8 mouse cellular contexts compared by ENCODE assay signal in genomic region chr7:25248846-25249313, GRCm38 (mm10). TPM values are rescaled to one million over a fixed set of nuclear protein-coding genes. Genes with fewer than 3 reads are reported as not detected.
DNase-seq lines count a peak whose midpoint lies in the region; ATAC-seq and TF ChIP-seq lines count a peak whose summit lies in the region.

No protein-coding gene starts in this region.

- peaks cover 22% of the 10 kb centered on the region for H3K36me3 ChIP-seq in lung, embryonic 14.5 days (ENCODE audit: insufficient read depth)
- H3K36me3 ChIP-seq in liver, embryonic 15.5 days (replicated peaks): peaks cover 21% of the 10 kb centered on the region

- H3K4me2 ChIP-seq in lung, embryonic 14.5 days: peak overlapping the region; percentile 99
- H3K4me2 ChIP-seq in liver, embryonic 15.5 days: peak overlapping the region; percentile 99

- peak; percentile 68 for DNase-seq in lung, embryonic 14.5 days
- no peak for DNase-seq in lung, postnatal 14 days
- DNase-seq in cerebellum, postnatal 10 days: peak; percentile 48 to 63
- peak; percentile 46 for DNase-seq in heart, postnatal 4 days
- no peak for DNase-seq in frontal cortex, adult 2 months (ENCODE audit: extremely low spot score in 1 of 2, low spot score in 1 of 2)
- DNase-seq in urinary bladder, adult 2 months (ENCODE audit: low spot score): no peak

- no peak for TF ChIP-seq CTCF in lung, embryonic 14.5 days (IDR thresholded peaks at IDR 0.05; ENCODE audit: low read depth)

- WGBS in lung, embryonic 14.5 days: under 1% methylated on average over 25 of the region's 25 CpGs
- WGBS in liver, embryonic 15.5 days (ENCODE audit: insufficient replicate concordance): under 1% methylated on average over 25 of the region's 25 CpGs

- H3K4me1 ChIP-seq in lung, embryonic 14.5 days (ENCODE audit: insufficient read depth): peaks cover 20% of the 10 kb centered on the region
- H3K4me1 ChIP-seq in liver, embryonic 15.5 days (replicated peaks): peaks cover 66% of the 10 kb centered on the region

- no peak for ATAC-seq in lung, embryonic 14.5 days (ENCODE audit: insufficient read depth)
- peak; percentile 2; the same call in 1 of the 2 replicates for ATAC-seq in liver, embryonic 15.5 days (ENCODE audit: insufficient read depth)
- no peak for ATAC-seq in inflammation-experienced regulatory T-cells, adult 6 months

- no peaks in the 10 kb centered on the region for H3K27me3 ChIP-seq in lung, embryonic 14.5 days (ENCODE audit: insufficient read depth, low read length)
- H3K27me3 ChIP-seq in liver, embryonic 15.5 days: peaks cover 10% of the 10 kb centered on the region; the same call in 1 of the 2 replicates

- H3K9me3 ChIP-seq in lung, embryonic 14.5 days (ENCODE audit: low read depth, low read length): no peaks in the 10 kb centered on the region
- no peaks in the 10 kb centered on the region for H3K9me3 ChIP-seq in liver, embryonic 15.5 days (replicated peaks)

- peak overlapping the region; percentile 95 for H3K9ac ChIP-seq in lung, embryonic 14.5 days
- peak overlapping the region; percentile 79 for H3K9ac ChIP-seq in liver, embryonic 15.5 days

- H3K27ac ChIP-seq in lung, embryonic 14.5 days (ENCODE audit: low read depth): peak overlapping the region; percentile 99
- peak overlapping the region; percentile 84 for H3K27ac ChIP-seq in liver, embryonic 15.5 days (replicated peaks)

- peak overlapping the region; percentile 98 for H3K4me3 ChIP-seq in lung, embryonic 14.5 days (ENCODE audit: low read depth, low read length)
- H3K4me3 ChIP-seq in liver, embryonic 15.5 days (replicated peaks): peak overlapping the region; percentile 78

RNA-seq across cellular contexts. Expression of gene Erf, which starts 1.7 kb away (rescaled TPM):
- 24.5 and 26.6 TPM in 2 replicates for polyA plus RNA-seq in lung, embryonic 14.5 days (2014; fragmentation: Nextera tagmentation; extraction: Ambion mirVana)
- 10 to 100 TPM; 47.5 to 53.2 TPM for total RNA-seq in heart, postnatal 4 days (2021)
- 4.6 and 4.8 TPM in 2 replicates for polyA plus RNA-seq in liver, embryonic 15.5 days (2015; fragmentation: Nextera tagmentation; extraction: Ambion mirVana)
- polyA plus RNA-seq in inflammation-experienced regulatory T-cells, adult 6 months (2017; shearing (Covaris generic)): under 1 TPM; 0.34 to 0.70 (median 0.38) TPM
- 38.9 TPM in 2 replicates for polyA plus RNA-seq in frontal cortex, adult 2 months (2012; rRNA removed)
- 23.6 and 26.8 TPM in 2 replicates for polyA plus RNA-seq in urinary bladder, adult 2 months (2012; rRNA removed)

RNA-seq across cellular contexts. Expression of gene Gsk3a, which starts 11.2 kb away (rescaled TPM):
- 14.6 and 14.9 TPM in 2 replicates for polyA plus RNA-seq in lung, embryonic 14.5 days (2014; fragmentation: Nextera tagmentation; extraction: Ambion mirVana)
- 10 to 100 TPM; 68.2 to 70.9 TPM for total RNA-seq in heart, postnatal 4 days (2021)
- 6.4 and 7.4 TPM in 2 replicates for polyA plus RNA-seq in liver, embryonic 15.5 days (2015; fragmentation: Nextera tagmentation; extraction: Ambion mirVana)
- 10 to 100 TPM in 1 of 3 experiments, 1 to 10 TPM in 2; 8.5 to 13.3 (median 8.9) TPM for polyA plus RNA-seq in inflammation-experienced regulatory T-cells, adult 6 months (2017; shearing (Covaris generic))
- polyA plus RNA-seq in frontal cortex, adult 2 months (2012; rRNA removed): 241 and 244 TPM in 2 replicates
- polyA plus RNA-seq in urinary bladder, adult 2 months (2012; rRNA removed): 79.0 and 83.3 TPM in 2 replicates

RNA-seq across cellular contexts. Expression of gene Cic, which starts 18.6 kb away (rescaled TPM):
- polyA plus RNA-seq in lung, embryonic 14.5 days (2014; fragmentation: Nextera tagmentation; extraction: Ambion mirVana): 31.1 and 39.1 TPM in 2 replicates
- total RNA-seq in heart, postnatal 4 days (2021): 100 to 1,000 TPM; 108 to 109 TPM
- polyA plus RNA-seq in liver, embryonic 15.5 days (2015; fragmentation: Nextera tagmentation; extraction: Ambion mirVana): 8.9 and 10.2 TPM in 2 replicates
- 10 to 100 TPM; 17.9 to 35.2 (median 21.6) TPM for polyA plus RNA-seq in inflammation-experienced regulatory T-cells, adult 6 months (2017; shearing (Covaris generic))
- 92.4 and 104 TPM in 2 replicates for polyA plus RNA-seq in frontal cortex, adult 2 months (2012; rRNA removed)
- 30.8 and 58.8 TPM in 2 replicates for polyA plus RNA-seq in urinary bladder, adult 2 months (2012; rRNA removed)

RNA-seq across cellular contexts. Expression of gene Zfp526, which starts 27.7 kb away (rescaled TPM):
- polyA plus RNA-seq in lung, embryonic 14.5 days (2014; fragmentation: Nextera tagmentation; extraction: Ambion mirVana): 3.5 and 3.8 TPM in 2 replicates
- total RNA-seq in heart, postnatal 4 days (2021): 10 to 100 TPM in 1 of 2 experiments, 1 to 10 TPM in 1; 9.9 to 10.2 TPM
- polyA plus RNA-seq in liver, embryonic 15.5 days (2015; fragmentation: Nextera tagmentation; extraction: Ambion mirVana): 1.8 and 2.1 TPM in 2 replicates
- polyA plus RNA-seq in inflammation-experienced regulatory T-cells, adult 6 months (2017; shearing (Covaris generic)): 1 to 10 TPM; 2.2 to 4.0 (median 2.5) TPM
- 7.5 and 7.7 TPM in 2 replicates for polyA plus RNA-seq in frontal cortex, adult 2 months (2012; rRNA removed)
- 6.9 and 9.3 TPM in 2 replicates for polyA plus RNA-seq in urinary bladder, adult 2 months (2012; rRNA removed)

RNA-seq across cellular contexts. Expression of gene Dedd2, which starts 28.5 kb away (rescaled TPM):
- polyA plus RNA-seq in lung, embryonic 14.5 days (2014; fragmentation: Nextera tagmentation; extraction: Ambion mirVana): 5.2 and 6.7 TPM in 2 replicates
- 1 to 10 TPM; 7.2 to 9.6 TPM for total RNA-seq in heart, postnatal 4 days (2021)
- polyA plus RNA-seq in liver, embryonic 15.5 days (2015; fragmentation: Nextera tagmentation; extraction: Ambion mirVana): 35.4 and 39.1 TPM in 2 replicates
- polyA plus RNA-seq in inflammation-experienced regulatory T-cells, adult 6 months (2017; shearing (Covaris generic)): 10 to 100 TPM; 24.6 to 26.2 (median 25.0) TPM
- 21.6 and 22.2 TPM in 2 replicates for polyA plus RNA-seq in frontal cortex, adult 2 months (2012; rRNA removed)
- 13.8 and 14.2 TPM in 2 replicates for polyA plus RNA-seq in urinary bladder, adult 2 months (2012; rRNA removed)

Comparison
In these comparisons a context has a peak if more than half of its experiments do, and no peak if none do; other contexts are left out.
1. DNase-seq: peak in lung, embryonic 14.5 days (single experiment), cerebellum, postnatal 10 days (2 of 2) and heart, postnatal 4 days (single experiment); none in lung, postnatal 14 days (single experiment), frontal cortex, adult 2 months (0 of 2) and urinary bladder, adult 2 months (single experiment).